Mouse (Mus musculus): Measurements from ENCODE around the gene Pde4c.

Gene Pde4c

GRCm38 (mm10) chr8:70697366-70698250 lies 25.9 kb upstream of the Pde4c start:
- DNase-seq (ENCODE audit: low read depth, low spot score), result peak; percentile 77

- peak; percentile 100 for DNase-seq (ENCODE audit: low read depth, low spot score)
Measured at GRCm38 (mm10) chr8:70698310-70699109, 25.0 kb upstream of the Pde4c start, which contains the start of gene Jund. Jund (plus strand) TSS chr8:70698949.

- DNase-seq (ENCODE audit: low read depth, low spot score), result no peak
Measured at GRCm38 (mm10) chr8:70699116-70699833, 24.2 kb upstream of the Pde4c start.

GRCm38 (mm10) chr8:70699834-70700554 lies 23.5 kb upstream of the Pde4c start:
- peak; percentile 92 for DNase-seq (ENCODE audit: low read depth, low spot score)

- DNase-seq (ENCODE audit: low read depth, low spot score), result peak; percentile 96
Measured at GRCm38 (mm10) chr8:70700555-70700922, 23.0 kb upstream of the Pde4c start.

GRCm38 (mm10) chr8:70701048-70701981 lies 22.2 kb upstream of the Pde4c start:
- peak; percentile 33 for DNase-seq (ENCODE audit: low read depth, low spot score)

- DNase-seq (ENCODE audit: low read depth, low spot score), result no peak
Measured at GRCm38 (mm10) chr8:70701982-70702841, 21.3 kb upstream of the Pde4c start.

- no peak for DNase-seq (ENCODE audit: low read depth, low spot score)
Measured at GRCm38 (mm10) chr8:70702842-70703182, 20.7 kb upstream of the Pde4c start.

GRCm38 (mm10) chr8:70703287-70703686 lies 20.2 kb upstream of the Pde4c start, which contains the start of gene Iqcn:
Iqcn (plus strand) TSS chr8:70703457.
- DNase-seq (ENCODE audit: low read depth, low spot score), result no peak

GRCm38 (mm10) chr8:70708281-70708680 lies 15.2 kb upstream of the Pde4c start:
- DNase-seq (ENCODE audit: low read depth, low spot score), result no peak

- DNase-seq (ENCODE audit: low read depth, low spot score), result no peak
Measured at GRCm38 (mm10) chr8:70709794-70710193, 13.7 kb upstream of the Pde4c start.

GRCm38 (mm10) chr8:70710296-70710695 lies 13.2 kb upstream of the Pde4c start:
- DNase-seq (ENCODE audit: low read depth, low spot score), result no peak

- DNase-seq (ENCODE audit: low read depth, low spot score), result no peak
Measured at GRCm38 (mm10) chr8:70711041-70711440, 12.5 kb upstream of the Pde4c start.

- DNase-seq (ENCODE audit: low read depth, low spot score), result no peak
Measured at GRCm38 (mm10) chr8:70713991-70714390, 9.5 kb upstream of the Pde4c start.

- no peak for DNase-seq (ENCODE audit: low read depth, low spot score)
Measured at GRCm38 (mm10) chr8:70715086-70715485, 8.4 kb upstream of the Pde4c start.

GRCm38 (mm10) chr8:70716521-70717400 lies 6.8 kb upstream of the Pde4c start:
- DNase-seq (ENCODE audit: low read depth, low spot score), result no peak

GRCm38 (mm10) chr8:70718297-70718696 lies 5.2 kb upstream of the Pde4c start, which contains the start of gene Gm3336:
Gm3336 (plus strand) TSS chr8:70718543.
- peak; percentile 84 for DNase-seq (ENCODE audit: low read depth, low spot score)

GRCm38 (mm10) chr8:70719796-70720270 lies 3.7 kb upstream of the Pde4c start:
- peak; percentile 59 for DNase-seq (ENCODE audit: low read depth, low spot score)
